Mouse (Mus musculus) embryonic fibroblast, embryonic 13.5 days (primary cell): Measurements from ENCODE around the gene Fam221b. TPM values are rescaled to one million over a fixed set of nuclear protein-coding genes. Genes with fewer than 3 reads are reported as not detected.

Experiments
- H3K27ac ChIP-seq: 2 replicates; pipeline ENCODE4 v1.5.1; 2012; ENCODE audit warnings: low read length, control low read depth, inconsistent platforms; ENCODE audit not compliant: insufficient read depth
- H3K4me1 ChIP-seq: 2 replicates; pipeline ENCODE4 v1.6.1; 2011; ENCODE audit warnings: low read length; ENCODE audit not compliant: control insufficient read depth, insufficient read depth
- H3K4me3 ChIP-seq: 2 replicates; pipeline ENCODE4 v1.5.1; 2011; ENCODE audit warnings: mild to moderate bottlenecking, control low read depth, low read length; ENCODE audit not compliant: insufficient read depth
- CTCF ChIP-seq: IDR thresholded peaks from 2 replicates; pipeline ENCODE4 v1.5.1; 2011; ENCODE audit warnings: mild to moderate bottlenecking, control low read depth, low read length, moderate library complexity, borderline replicate concordance; ENCODE audit not compliant: insufficient read depth
- POLR2A ChIP-seq: IDR thresholded peaks from 2 replicates; pipeline ENCODE4 v1.6.1; 2011; ENCODE audit warnings: low read depth, mild to moderate bottlenecking, control low read depth, low read length, moderate library complexity
- polyA plus RNA-seq: library from polyadenylated mRNA; stranded (reverse); fragments of >200 nt; gene quantifications from 2 replicates; pipeline ENCODE4 v1.2.4, GENCODE M21; 2011; ENCODE audit warnings: low read depth; ENCODE audit not compliant: missing spikeins, insufficient read length

Fam221b gene
- polyA plus RNA-seq, 1 experiment: 0.67 TPM

DNA sequence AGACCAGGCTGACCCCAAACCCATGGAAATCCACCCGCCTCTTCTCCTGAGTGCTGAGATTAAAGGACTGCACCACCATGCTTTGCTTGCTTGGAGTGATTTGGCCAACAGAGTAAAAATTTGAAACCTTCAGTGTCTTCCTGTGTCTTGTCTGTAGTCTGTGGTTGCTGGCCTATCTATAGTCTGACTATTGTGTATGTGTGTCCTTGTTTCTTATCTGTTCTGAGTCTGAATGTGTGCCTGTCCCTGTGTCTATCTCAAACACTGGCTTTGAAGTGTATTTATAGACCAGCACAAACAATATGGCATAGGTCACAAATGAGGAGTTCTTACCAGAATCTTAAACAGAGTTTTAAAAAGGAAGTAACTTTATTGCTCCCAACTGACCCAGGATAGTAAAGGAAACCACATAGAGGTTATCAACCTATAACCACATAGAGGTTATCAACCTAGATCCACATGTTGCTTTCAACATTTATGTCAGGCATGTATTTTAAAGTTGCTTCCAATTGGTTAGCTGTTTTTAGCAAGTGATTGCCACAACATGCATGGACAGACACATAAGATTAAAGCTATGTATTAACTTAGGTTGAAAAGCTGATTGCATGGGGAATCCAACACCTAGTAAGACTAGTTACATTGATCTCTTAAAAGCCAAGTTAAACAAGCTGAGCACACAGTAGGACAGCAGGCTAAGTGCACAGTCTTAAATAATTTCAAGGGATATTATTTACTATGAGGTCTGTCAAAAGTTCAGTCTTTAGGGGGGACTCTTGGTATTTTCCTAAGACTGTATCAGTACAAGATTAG lies 25.7 kb upstream of the Fam221b start:
- Histone ChIP-seq H3K27ac (no peak overlapping the region), H3K4me1 (peaks cover 6% of the 10 kb centered on the region; the same call in 1 of the 2 replicates), H3K4me3 (no peak overlapping the region)
- no peak for TF ChIP-seq CTCF
- no peak for TF ChIP-seq POLR2A

DNA sequence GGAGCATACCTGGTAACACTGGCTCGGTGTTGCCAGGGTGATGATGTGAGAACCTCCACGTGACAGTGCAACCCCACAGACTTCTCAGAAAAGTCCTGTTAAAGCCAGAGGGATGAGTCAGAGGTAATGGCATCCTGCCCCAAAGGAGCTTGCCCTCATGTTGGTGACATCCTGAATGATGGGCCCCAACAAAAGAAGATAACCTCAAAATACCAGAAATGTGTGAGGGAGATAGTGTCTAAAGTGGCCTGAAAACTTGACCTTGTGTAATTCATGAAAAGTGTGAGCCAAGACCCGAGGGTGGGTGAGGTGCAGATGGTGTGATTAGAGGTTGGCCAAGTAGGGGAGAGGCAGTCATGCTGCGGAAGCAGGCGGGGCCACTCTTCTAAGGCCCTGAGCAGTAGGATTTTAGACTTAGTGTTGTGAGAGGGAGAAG lies 24.9 kb upstream of the Fam221b start:
- TF ChIP-seq POLR2A (no peak), CTCF (no peak)
- Histone ChIP-seq H3K4me1 (peaks cover 6% of the 10 kb centered on the region; the same call in 1 of the 2 replicates), H3K27ac (no peak overlapping the region), H3K4me3 (no peak overlapping the region)

DNA sequence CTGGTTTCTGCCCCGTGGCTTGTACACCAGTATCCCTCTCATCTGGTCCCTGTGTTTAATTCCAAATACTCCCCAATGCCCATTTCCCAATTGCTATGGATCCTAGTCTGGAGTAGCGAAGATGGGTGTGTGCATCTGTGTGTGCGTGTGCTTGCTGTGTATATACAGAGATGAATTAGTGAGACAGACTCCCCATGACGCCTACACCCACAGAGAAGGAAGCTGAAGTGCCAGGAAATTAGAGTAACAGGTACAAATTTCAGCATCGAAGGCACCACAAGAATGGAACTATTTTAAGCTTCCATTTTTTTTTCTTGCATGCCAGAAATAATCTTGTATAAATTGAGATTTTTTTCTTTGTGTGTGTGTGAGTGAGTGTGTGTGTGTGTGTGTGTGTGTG lies 22.1 kb upstream of the Fam221b start:
- Histone ChIP-seq H3K4me1 (peaks cover 6% of the 10 kb centered on the region; the same call in 1 of the 2 replicates), H3K27ac (no peak overlapping the region), H3K4me3 (no peak overlapping the region)
- TF ChIP-seq CTCF (no peak), POLR2A (no peak)

DNA sequence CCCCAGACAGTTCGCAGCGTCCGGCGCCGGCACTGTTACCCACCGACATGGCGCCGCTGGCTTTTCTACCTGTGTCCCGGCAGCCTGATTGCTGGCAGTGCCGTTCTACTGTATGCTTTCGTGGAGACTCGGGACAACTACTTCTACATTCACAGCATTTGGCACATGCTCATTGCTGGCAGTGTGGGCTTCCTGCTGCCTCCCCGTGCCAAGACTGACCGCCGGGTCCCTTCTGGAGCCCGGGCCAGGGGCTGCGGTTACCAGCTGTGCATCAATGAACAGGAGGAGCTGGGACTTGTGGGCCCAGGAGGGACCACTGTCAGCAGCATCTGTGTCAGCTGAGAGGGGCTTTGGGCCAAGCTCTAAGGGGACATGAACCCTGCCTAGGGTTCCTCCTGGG lies 21.1 kb upstream of the Fam221b start:
- no peak for TF ChIP-seq POLR2A
- TF ChIP-seq CTCF: no peak
- no peak overlapping the region for H3K4me3 ChIP-seq
- H3K27ac ChIP-seq: no peak overlapping the region
- peaks cover 6% of the 10 kb centered on the region; the same call in 1 of the 2 replicates for H3K4me1 ChIP-seq

DNA sequence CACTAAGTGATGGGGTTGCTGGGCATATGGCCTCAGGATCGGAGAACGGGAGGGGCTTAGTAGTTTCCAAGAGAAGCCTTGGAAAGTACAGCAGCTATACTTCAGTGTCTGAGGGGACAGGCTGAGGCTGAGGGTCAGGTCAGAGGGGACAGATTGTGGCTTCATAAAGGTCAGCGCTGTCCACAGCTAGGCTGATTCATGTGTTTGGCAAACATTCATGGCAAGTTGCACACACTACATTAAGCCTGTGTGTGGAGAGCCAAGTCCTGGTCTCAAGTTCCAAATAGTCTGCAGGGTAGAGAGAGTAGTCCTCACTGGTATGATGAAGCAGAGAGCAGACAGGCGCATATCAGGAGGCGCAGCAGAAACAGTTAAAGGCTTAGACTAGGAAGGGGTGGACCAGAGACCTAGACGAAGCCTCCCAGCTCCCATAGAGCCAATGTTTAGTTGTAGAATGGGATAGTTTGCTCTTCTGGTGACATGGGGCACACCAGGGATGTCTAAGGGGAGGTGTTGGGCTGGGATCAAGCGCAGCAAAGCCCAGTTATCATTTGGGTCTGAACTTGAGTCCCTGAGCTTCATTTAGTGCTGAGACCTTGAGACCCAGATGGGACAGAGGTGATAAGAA lies 10.6 kb upstream of the Fam221b start:
- Histone ChIP-seq H3K4me3 (no peak overlapping the region), H3K27ac (no peak overlapping the region), H3K4me1 (no peaks in the 10 kb centered on the region)
- no peak for TF ChIP-seq CTCF
- no peak for TF ChIP-seq POLR2A

DNA sequence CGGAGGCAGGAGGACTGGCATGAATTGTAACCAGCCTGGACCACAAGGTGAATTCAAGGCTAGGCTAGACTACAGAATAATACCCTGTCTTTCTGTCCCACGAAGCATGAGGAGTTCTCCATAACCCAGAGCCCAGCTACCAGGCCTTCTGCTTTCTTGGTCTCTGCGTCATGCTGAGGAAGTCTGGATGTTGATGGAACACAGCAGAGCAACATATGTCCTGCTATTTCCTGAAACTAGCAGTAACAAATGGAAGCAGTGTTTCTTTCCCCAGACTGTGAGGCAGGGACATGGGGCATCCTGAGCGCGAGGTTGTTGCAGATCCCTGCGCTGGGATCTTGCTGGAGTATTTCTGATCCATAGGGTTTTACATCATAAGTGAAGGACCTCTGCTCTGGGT lies 9.6 kb upstream of the Fam221b start:
- Histone ChIP-seq H3K4me3 (no peak overlapping the region), H3K4me1 (no peaks in the 10 kb centered on the region), H3K27ac (no peak overlapping the region)
- TF ChIP-seq CTCF: no peak
- TF ChIP-seq POLR2A: no peak

DNA sequence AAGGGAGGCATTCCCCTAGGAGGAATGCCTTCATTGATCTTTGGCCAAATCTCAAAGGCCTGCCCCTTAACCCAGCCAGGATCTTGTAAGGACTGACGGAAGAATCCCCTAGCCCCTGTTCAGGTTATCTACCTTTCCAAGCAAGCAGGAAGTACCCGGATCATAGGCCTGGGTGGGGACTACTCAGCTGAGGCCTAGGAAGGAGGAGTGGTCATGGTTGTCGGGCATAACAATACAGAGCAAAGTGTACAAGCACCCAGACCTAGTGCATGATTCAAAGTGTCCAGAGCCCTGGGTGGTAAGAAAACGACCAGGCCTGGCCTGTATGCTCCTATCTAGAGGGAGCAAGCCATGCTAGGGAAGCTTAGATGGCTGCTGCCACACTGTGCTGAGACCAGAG lies 6.7 kb upstream of the Fam221b start:
- H3K4me1 ChIP-seq: no peaks in the 10 kb centered on the region
- no peak for TF ChIP-seq CTCF
- TF ChIP-seq POLR2A: no peak
- H3K27ac ChIP-seq: no peak overlapping the region
- no peak overlapping the region for H3K4me3 ChIP-seq

DNA sequence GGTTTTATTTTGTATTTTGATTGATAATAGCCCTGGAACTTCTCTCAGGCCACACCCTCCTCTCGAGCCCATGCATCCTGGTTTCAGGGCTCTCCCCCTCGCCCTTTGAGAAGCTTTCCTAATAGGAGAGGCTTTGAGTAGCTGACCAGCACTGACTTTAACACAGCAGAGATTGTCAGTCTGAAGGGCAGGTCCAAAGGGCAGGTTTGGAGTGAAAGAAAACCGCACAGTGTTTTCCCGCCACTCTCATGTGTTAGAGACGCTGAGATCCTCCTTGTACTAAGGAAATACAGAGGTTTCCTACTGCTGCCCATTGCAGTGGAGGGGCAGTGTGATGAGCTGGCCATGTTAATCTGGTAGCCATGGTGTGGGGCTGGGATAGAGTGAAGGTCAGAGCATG lies 6.0 kb upstream of the Fam221b start:
- TF ChIP-seq CTCF (no peak), POLR2A (no peak)
- Histone ChIP-seq H3K27ac (no peak overlapping the region), H3K4me3 (no peak overlapping the region), H3K4me1 (no peaks in the 10 kb centered on the region)

DNA sequence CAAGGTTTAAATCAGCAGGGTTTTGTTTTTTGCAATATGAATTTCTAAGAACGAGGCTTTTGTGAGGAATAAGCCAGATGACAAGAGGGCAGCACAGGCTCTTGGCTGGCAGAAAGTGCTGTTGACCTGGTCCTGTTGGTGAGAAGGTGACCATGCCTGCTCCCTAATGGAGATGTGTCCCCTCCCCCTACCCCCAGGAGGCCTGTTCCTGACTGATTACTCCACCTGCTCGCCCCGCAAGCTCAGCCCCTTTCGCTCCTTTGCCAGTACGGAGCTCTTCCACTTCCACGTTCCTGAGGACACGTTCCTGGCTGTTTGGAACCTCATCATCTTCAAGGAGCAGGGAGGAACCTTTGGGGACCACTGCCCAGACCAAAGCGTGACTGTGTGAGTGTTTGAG lies 4.8 kb upstream of the Fam221b start:
- H3K27ac ChIP-seq: no peak overlapping the region
- H3K4me1 ChIP-seq: no peaks in the 10 kb centered on the region
- TF ChIP-seq POLR2A: no peak
- no peak for TF ChIP-seq CTCF

DNA sequence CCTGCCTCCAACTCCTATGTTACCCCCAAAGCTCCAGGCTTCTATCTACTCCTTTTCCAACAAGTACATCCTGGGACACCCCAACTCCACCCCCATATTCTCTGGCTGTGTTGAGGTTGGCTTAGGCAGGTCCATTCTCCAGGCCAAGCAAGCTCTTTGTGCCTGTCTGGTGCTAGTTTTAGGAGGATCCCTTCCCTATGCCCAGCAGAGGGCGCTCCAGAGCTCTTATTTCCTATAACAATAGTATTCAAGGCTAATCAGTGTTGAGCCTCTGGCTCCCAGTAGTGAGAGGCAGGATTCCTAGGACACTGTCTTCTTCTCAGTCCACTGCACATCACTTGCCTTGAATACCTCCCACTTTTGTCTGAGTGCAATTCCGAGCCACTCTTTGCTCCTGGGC lies 3.1 kb upstream of the Fam221b start:
- TF ChIP-seq POLR2A: no peak
- TF ChIP-seq CTCF: no peak
- H3K4me1 ChIP-seq: no peaks in the 10 kb centered on the region
- H3K4me3 ChIP-seq: no peak overlapping the region
- H3K27ac ChIP-seq: no peak overlapping the region

More for the DNA sequence above, 4.8 kb upstream of the Fam221b start:
- no peak overlapping the region for H3K4me3 ChIP-seq
